Mouse (Mus musculus): ENCODE data around the gene Sost. TPM values are rescaled to one million over a fixed set of nuclear protein-coding genes. Genes with fewer than 3 reads are reported as not detected.

Sost gene
- polyA plus RNA-seq, 1 experiment, result not detected

DNA sequence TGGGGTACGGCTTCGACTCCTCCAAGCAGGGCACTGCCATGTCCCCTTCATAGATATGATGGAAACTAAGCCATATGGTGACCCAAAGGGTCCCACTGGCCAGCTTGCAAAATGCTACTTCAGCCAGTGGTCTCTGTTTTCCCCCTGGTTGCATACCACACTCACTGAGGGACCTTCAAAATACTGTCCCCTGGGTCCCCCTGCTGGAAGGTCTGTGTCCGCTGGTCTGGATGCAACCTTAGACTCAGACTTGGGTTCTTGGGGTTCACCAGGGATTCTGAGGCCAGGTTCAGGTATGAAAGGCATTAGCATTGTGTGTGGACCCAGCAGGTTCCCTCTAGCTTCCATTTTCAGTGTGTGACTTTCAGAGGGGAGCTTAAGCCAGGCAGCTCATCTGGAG lies 50.0 kb downstream of the Sost start:
- H3K4me1 ChIP-seq (ENCODE audit: control insufficient read depth, insufficient read depth, low read length), result no peaks in the 10 kb centered on the region
- TF ChIP-seq POLR2A (IDR thresholded peaks at IDR 0.05; ENCODE audit: low read depth, low read length) (no peak), CTCF (IDR thresholded peaks at IDR 0.05; ENCODE audit: borderline replicate concordance, insufficient read depth, low read length) (no peak)
- no peak overlapping the region for H3K4me3 ChIP-seq (ENCODE audit: insufficient read depth, low read length)

DNA sequence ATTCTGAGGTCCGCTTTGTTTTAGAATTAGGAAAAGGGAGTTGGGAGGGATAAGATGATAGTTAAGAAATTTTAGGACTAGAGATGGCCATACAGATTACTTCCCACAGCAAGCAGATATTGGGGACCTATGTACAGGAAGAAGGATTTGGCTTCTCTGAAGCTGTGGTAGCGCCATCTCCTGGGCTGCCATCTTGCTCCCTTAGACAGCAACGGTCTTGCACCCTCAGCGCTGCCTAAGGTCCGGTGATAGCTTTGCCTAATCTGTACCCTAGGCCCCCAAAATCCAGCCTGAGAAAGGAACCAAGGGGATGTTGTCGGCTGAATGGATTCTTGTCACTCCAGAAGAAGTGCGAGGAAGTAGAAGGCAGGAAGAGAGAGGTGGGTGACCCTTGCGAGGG lies 53.2 kb downstream of the Sost start:
- TF ChIP-seq CTCF (IDR thresholded peaks at IDR 0.05; ENCODE audit: borderline replicate concordance, insufficient read depth, low read length), result no peak
- TF ChIP-seq POLR2A (IDR thresholded peaks at IDR 0.05; ENCODE audit: low read depth, low read length), result no peak
- Histone ChIP-seq H3K4me1 (ENCODE audit: control insufficient read depth, insufficient read depth, low read length) (no peaks in the 10 kb centered on the region), H3K27ac (ENCODE audit: insufficient read depth, low read length) (no peak overlapping the region), H3K4me3 (ENCODE audit: insufficient read depth, low read length) (no peak overlapping the region)

More for the DNA sequence above, 50.0 kb downstream of the Sost start:
- no peak overlapping the region for H3K27ac ChIP-seq (ENCODE audit: insufficient read depth, low read length)

Other genes starting within 250 kb of the Sost start
- gene Dhx8, start 234.1 kb downstream of the Sost start, polyA plus RNA-seq (2011; ENCODE audit: insufficient read length, low read depth, missing spikeins), result 27.1 and 29.4 TPM in 2 replicates
- 17.3 and 43.6 TPM in 2 replicates for gene Etv4, start 181.6 kb downstream of the Sost start, polyA plus RNA-seq (2011; ENCODE audit: insufficient read length, low read depth, missing spikeins)
- gene Meox1, start 72.6 kb downstream of the Sost start, polyA plus RNA-seq (2011; ENCODE audit: insufficient read length, low read depth, missing spikeins), result 6.9 and 16.1 TPM in 2 replicates
- gene Cfap97d1, start 17.3 kb upstream of the Sost start, polyA plus RNA-seq (2011; ENCODE audit: insufficient read length, low read depth, missing spikeins), result not detected in 2 replicates
- gene Dusp3, start 20.0 kb upstream of the Sost start, polyA plus RNA-seq (2011; ENCODE audit: insufficient read length, low read depth, missing spikeins), result 34.8 and 49.4 TPM in 2 replicates
- 0.40 and 0.42 TPM in 2 replicates for gene Mpp3, start 61.4 kb upstream of the Sost start, polyA plus RNA-seq (2011; ENCODE audit: insufficient read length, low read depth, missing spikeins)
- not detected in 2 replicates for gene Cd300lg, start 74.5 kb upstream of the Sost start, polyA plus RNA-seq (2011; ENCODE audit: insufficient read length, low read depth, missing spikeins)
- gene Mpp2, start 121.5 kb upstream of the Sost start, polyA plus RNA-seq (2011; ENCODE audit: insufficient read length, low read depth, missing spikeins), result 6.8 and 6.9 TPM in 2 replicates
- gene Ppy, start 134.3 kb upstream of the Sost start, polyA plus RNA-seq (2011; ENCODE audit: insufficient read length, low read depth, missing spikeins), result not detected in 2 replicates
- not detected in 2 replicates for gene Pyy, start 140.8 kb upstream of the Sost start, polyA plus RNA-seq (2011; ENCODE audit: insufficient read length, low read depth, missing spikeins)
- gene Nags, start 178.5 kb upstream of the Sost start, polyA plus RNA-seq (2011; ENCODE audit: insufficient read length, low read depth, missing spikeins), result not detected in 2 replicates
- 11.2 and 14.9 TPM in 2 replicates for gene Tmem101, start 189.4 kb upstream of the Sost start, polyA plus RNA-seq (2011; ENCODE audit: insufficient read length, low read depth, missing spikeins)
- 113 and 124 TPM in 2 replicates for gene Lsm12, start 218.3 kb upstream of the Sost start, polyA plus RNA-seq (2011; ENCODE audit: insufficient read length, low read depth, missing spikeins)
- gene G6pc3, start 222.6 kb upstream of the Sost start, polyA plus RNA-seq (2011; ENCODE audit: insufficient read length, low read depth, missing spikeins), result 37.9 and 40.0 TPM in 2 replicates